Mouse (Mus musculus): ENCODE data around the gene Lpcat2. TPM values are rescaled to one million over a fixed set of nuclear protein-coding genes. Genes with fewer than 3 reads are reported as not detected.

Lpcat2 gene
- 6.9 and 7.4 TPM in 2 replicates for polyA plus RNA-seq (2015; fragmentation: Nextera tagmentation; extraction: Ambion mirVana)

GRCm38 (mm10) chr8:92855171-92855894, at the start of gene Lpcat2:
Lpcat2 (plus strand) TSS chr8:92855339.
- peaks cover 33% of the 10 kb centered on the region for H3K4me1 ChIP-seq (replicated peaks; ENCODE audit: control insufficient read depth, insufficient read depth, low read length)
- WGBS = 2% methylated on average over 50 of the region's 50 CpGs
- peak; percentile 64 for ATAC-seq (ENCODE audit: low read depth)
- H3K9me3 ChIP-seq (ENCODE audit: control insufficient read depth, low read length) = no peaks in the 10 kb centered on the region
- 0 out of 2 replicates have a peak, but pooled peaks cover 4% of the 10 kb centered on the region for H3K36me3 ChIP-seq (ENCODE audit: control insufficient read depth, insufficient read depth, low read length)
- H3K4me2 ChIP-seq (ENCODE audit: low read depth, low read length) = peak within 1 kb of the TSS; percentile 76
- peak within 1 kb of the TSS; percentile 72 for H3K9ac ChIP-seq (ENCODE audit: low read length)
- H3K4me3 ChIP-seq (ENCODE audit: low read length) = peak within 1 kb of the TSS; percentile 63
- peaks cover 2% of the 10 kb centered on the region; the same call in 1 of the 2 replicates for H3K27me3 ChIP-seq (ENCODE audit: control insufficient read depth, insufficient read depth, low read depth, low read length)
- no peak within 1 kb of the TSS for H3K27ac ChIP-seq (ENCODE audit: low read length)

- Histone ChIP-seq H3K4me2 (ENCODE audit: low read depth, low read length) (no peak overlapping the region), H3K27ac (ENCODE audit: low read length) (no peak overlapping the region), H3K4me1 (replicated peaks; ENCODE audit: control insufficient read depth, insufficient read depth, low read length) (no peaks in the 10 kb centered on the region), H3K4me3 (ENCODE audit: low read length) (no peak overlapping the region), H3K9ac (ENCODE audit: low read length) (no peak overlapping the region), H3K36me3 (ENCODE audit: control insufficient read depth, insufficient read depth, low read length) (no peaks in the 10 kb centered on the region), H3K9me3 (ENCODE audit: control insufficient read depth, low read length) (no peaks in the 10 kb centered on the region), H3K27me3 (ENCODE audit: control insufficient read depth, insufficient read depth, low read depth, low read length) (no peaks in the 10 kb centered on the region)
- ATAC-seq (ENCODE audit: low read depth) = no peak
- 72% methylated on average over 2 of the region's 2 CpGs for WGBS
Observed at GRCm38 (mm10) chr8:92812773-92813172, 42.4 kb upstream of the Lpcat2 start.

- no peaks in the 10 kb centered on the region for H3K36me3 ChIP-seq (ENCODE audit: control insufficient read depth, insufficient read depth, low read length)
- H3K27me3 ChIP-seq (ENCODE audit: control insufficient read depth, insufficient read depth, low read depth, low read length) = no peaks in the 10 kb centered on the region; the same call in 1 of the 2 replicates
- H3K27ac ChIP-seq (ENCODE audit: low read length) = no peak overlapping the region
- no peak for ATAC-seq (ENCODE audit: low read depth)
- H3K9ac ChIP-seq (ENCODE audit: low read length) = no peak overlapping the region
- H3K4me3 ChIP-seq (ENCODE audit: low read length) = no peak overlapping the region
- no peaks in the 10 kb centered on the region for H3K4me1 ChIP-seq (replicated peaks; ENCODE audit: control insufficient read depth, insufficient read depth, low read length)
- no peaks in the 10 kb centered on the region for H3K9me3 ChIP-seq (ENCODE audit: control insufficient read depth, low read length)
- WGBS = 75% methylated on average over 5 of the region's 5 CpGs
- H3K4me2 ChIP-seq (ENCODE audit: low read depth, low read length) = no peak overlapping the region
Observed at GRCm38 (mm10) chr8:92815661-92816060, 39.5 kb upstream of the Lpcat2 start.

- ATAC-seq (ENCODE audit: low read depth) = peak; percentile 81
- H3K27ac ChIP-seq (ENCODE audit: low read length) = no peak overlapping the region
Observed at GRCm38 (mm10) chr8:92817928-92818818, 37.0 kb upstream of the Lpcat2 start.

GRCm38 (mm10) chr8:92821151-92821550, 34.0 kb upstream of the Lpcat2 start:
- Histone ChIP-seq H3K9me3 (ENCODE audit: control insufficient read depth, low read length) (no peaks in the 10 kb centered on the region), H3K36me3 (ENCODE audit: control insufficient read depth, insufficient read depth, low read length) (no peaks in the 10 kb centered on the region), H3K9ac (ENCODE audit: low read length) (no peak overlapping the region), H3K27ac (ENCODE audit: low read length) (no peak overlapping the region), H3K27me3 (ENCODE audit: control insufficient read depth, insufficient read depth, low read depth, low read length) (no peaks in the 10 kb centered on the region; the same call in 1 of the 2 replicates), H3K4me1 (replicated peaks; ENCODE audit: control insufficient read depth, insufficient read depth, low read length) (no peaks in the 10 kb centered on the region; the same call in 1 of the 2 replicates), H3K4me2 (ENCODE audit: low read depth, low read length) (no peak overlapping the region), H3K4me3 (ENCODE audit: low read length) (no peak overlapping the region)
- ATAC-seq (ENCODE audit: low read depth) = no peak

More at GRCm38 (mm10) chr8:92817928-92818818, 37.0 kb upstream of the Lpcat2 start:
- Histone ChIP-seq H3K4me2 (ENCODE audit: low read depth, low read length) (no peak overlapping the region), H3K4me1 (replicated peaks; ENCODE audit: control insufficient read depth, insufficient read depth, low read length) (no peaks in the 10 kb centered on the region; the same call in 1 of the 2 replicates), H3K9ac (ENCODE audit: low read length) (no peak overlapping the region), H3K9me3 (ENCODE audit: control insufficient read depth, low read length) (no peaks in the 10 kb centered on the region), H3K27me3 (ENCODE audit: control insufficient read depth, insufficient read depth, low read depth, low read length) (no peaks in the 10 kb centered on the region; the same call in 1 of the 2 replicates), H3K4me3 (ENCODE audit: low read length) (no peak overlapping the region), H3K36me3 (ENCODE audit: control insufficient read depth, insufficient read depth, low read length) (no peaks in the 10 kb centered on the region)
- WGBS = 20% methylated on average over 6 of the region's 6 CpGs

DNA sequence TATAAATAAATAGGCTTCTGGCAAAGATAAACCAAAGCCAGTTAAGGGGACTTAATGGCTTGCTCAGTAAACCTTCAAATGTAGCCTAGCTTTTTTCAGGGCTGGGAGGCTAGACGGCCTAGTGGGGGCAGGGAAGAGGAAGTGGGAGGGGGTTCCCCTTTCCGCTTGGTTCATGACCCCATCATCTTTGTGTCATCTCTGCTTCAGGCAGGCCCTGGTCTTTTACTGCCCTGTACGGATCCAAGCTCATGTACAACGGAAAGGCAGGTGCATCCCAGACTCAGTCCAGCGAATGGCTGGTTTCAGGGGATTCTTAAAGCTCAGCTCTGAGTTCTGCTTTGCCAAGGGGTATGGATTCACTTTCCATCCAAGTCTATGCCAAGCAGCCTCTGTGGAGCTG, 32.8 kb upstream of the Lpcat2 start:
- H3K4me2 ChIP-seq (ENCODE audit: low read depth, low read length) = no peak overlapping the region
- no peaks in the 10 kb centered on the region for H3K36me3 ChIP-seq (ENCODE audit: control insufficient read depth, insufficient read depth, low read length)
- H3K4me3 ChIP-seq (ENCODE audit: low read length) = no peak overlapping the region
- H3K4me1 ChIP-seq (replicated peaks; ENCODE audit: control insufficient read depth, insufficient read depth, low read length) = peaks cover 6% of the 10 kb centered on the region; the same call in 1 of the 2 replicates
- H3K27me3 ChIP-seq (ENCODE audit: control insufficient read depth, insufficient read depth, low read depth, low read length) = no peaks in the 10 kb centered on the region; the same call in 1 of the 2 replicates
- 52% methylated on average over 5 of the region's 5 CpGs for WGBS
- no peak overlapping the region for H3K27ac ChIP-seq (ENCODE audit: low read length)
- no peaks in the 10 kb centered on the region for H3K9me3 ChIP-seq (ENCODE audit: control insufficient read depth, low read length)
- no peak for ATAC-seq (ENCODE audit: low read depth)
- H3K9ac ChIP-seq (ENCODE audit: low read length) = no peak overlapping the region

DNA sequence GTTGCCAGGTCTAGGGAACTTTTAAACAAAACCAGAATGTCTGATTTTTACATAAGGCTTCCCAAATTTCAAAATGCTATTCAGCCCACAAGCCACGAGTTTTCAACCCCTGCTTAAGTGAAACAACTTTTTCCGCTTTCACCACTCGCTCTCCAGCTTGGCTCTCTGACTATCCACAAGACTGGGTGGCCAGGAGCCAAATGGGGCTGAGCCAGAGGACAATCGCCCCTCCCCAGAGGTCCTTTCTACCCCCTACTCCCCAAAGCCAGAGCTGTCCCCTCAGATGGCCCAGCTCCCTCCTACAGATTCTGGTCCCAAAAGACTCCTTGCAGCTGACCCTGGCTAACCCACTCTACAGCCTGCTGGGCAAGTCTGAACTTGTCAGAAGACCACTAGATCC, 29.1 kb upstream of the Lpcat2 start:
- Histone ChIP-seq H3K4me2 (ENCODE audit: low read depth, low read length) (no peak overlapping the region), H3K9me3 (ENCODE audit: control insufficient read depth, low read length) (no peaks in the 10 kb centered on the region), H3K4me3 (ENCODE audit: low read length) (no peak overlapping the region), H3K27ac (ENCODE audit: low read length) (0 out of 2 replicates have a peak overlapping the region, but pooled peaks have one; percentile 23), H3K4me1 (replicated peaks; ENCODE audit: control insufficient read depth, insufficient read depth, low read length) (peaks cover 7% of the 10 kb centered on the region; the same call in 1 of the 2 replicates), H3K27me3 (ENCODE audit: control insufficient read depth, insufficient read depth, low read depth, low read length) (peaks cover 5% of the 10 kb centered on the region; the same call in 1 of the 2 replicates), H3K9ac (ENCODE audit: low read length) (no peak overlapping the region), H3K36me3 (ENCODE audit: control insufficient read depth, insufficient read depth, low read length) (no peaks in the 10 kb centered on the region; the same call in 1 of the 2 replicates)
- no peak for ATAC-seq (ENCODE audit: low read depth)
- WGBS = 45% methylated on average over 4 of the region's 4 CpGs

- peaks cover 5% of the 10 kb centered on the region; the same call in 1 of the 2 replicates for H3K36me3 ChIP-seq (ENCODE audit: control insufficient read depth, insufficient read depth, low read length)
- H3K9ac ChIP-seq (ENCODE audit: low read length) = peak within 1 kb of the TSS; percentile 73
- ATAC-seq (ENCODE audit: low read depth) = peak; percentile 90
- H3K27ac ChIP-seq (ENCODE audit: low read length) = peak within 1 kb of the TSS; percentile 97
- peaks cover 7% of the 10 kb centered on the region; the same call in 1 of the 2 replicates for H3K4me1 ChIP-seq (replicated peaks; ENCODE audit: control insufficient read depth, insufficient read depth, low read length)
- H3K9me3 ChIP-seq (ENCODE audit: control insufficient read depth, low read length) = no peaks in the 10 kb centered on the region
- H3K4me2 ChIP-seq (ENCODE audit: low read depth, low read length) = peak within 1 kb of the TSS; percentile 61
- 2% methylated on average over 37 of the region's 37 CpGs for WGBS
- peaks cover 5% of the 10 kb centered on the region; the same call in 1 of the 2 replicates for H3K27me3 ChIP-seq (ENCODE audit: control insufficient read depth, insufficient read depth, low read depth, low read length)
- H3K4me3 ChIP-seq (ENCODE audit: low read length) = peak within 1 kb of the TSS; percentile 58
Observed at GRCm38 (mm10) chr8:92827243-92828034, 27.7 kb upstream of the Lpcat2 start, which contains the start of gene Mmp2. Mmp2 (plus strand) TSS chr8:92827291.

Data from lung, embryonic 16.5 days (tissue).